Mouse (Mus musculus): ENCODE data around the gene Gnaq. TPM values are rescaled to one million over a fixed set of nuclear protein-coding genes. Genes with fewer than 3 reads are reported as not detected.

Gnaq gene
- total RNA-seq, 2 experiments from 2014 or later = 197 to 209 TPM

DNA sequence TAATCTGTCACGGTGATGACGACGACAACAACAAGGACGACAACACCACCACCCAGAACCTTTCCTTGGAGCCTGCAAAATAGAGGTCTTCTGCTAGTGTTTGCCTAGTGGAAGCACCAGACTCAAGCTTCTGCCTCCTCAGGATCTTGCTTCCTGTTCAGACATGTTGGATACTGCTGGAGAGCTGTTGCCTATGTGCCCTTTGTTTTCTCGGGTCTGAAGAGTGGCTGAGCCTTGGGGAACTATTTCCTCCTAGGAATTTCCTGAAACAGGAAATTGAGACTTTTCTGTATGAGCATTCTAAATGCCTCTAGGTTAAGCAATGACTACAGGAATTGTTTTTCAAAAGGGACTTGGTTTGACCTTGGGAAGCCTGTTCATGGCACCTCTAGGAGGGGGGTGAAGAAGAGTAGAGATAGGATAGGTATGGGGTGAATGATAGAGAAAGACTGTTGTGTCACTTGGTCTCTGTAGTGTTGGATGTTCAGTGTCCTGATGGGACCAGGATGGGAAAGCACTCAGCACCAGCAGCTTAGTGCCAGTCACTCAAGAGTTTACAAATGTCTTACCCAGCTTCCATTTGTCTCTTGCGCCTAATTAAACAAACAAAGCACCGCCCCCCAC, 49.3 kb downstream of the Gnaq start:
- intact Hi-C loops (cut with DNase I) = no loop called here

GRCm38 (mm10) chr19:16183592-16184365, 51.1 kb downstream of the Gnaq start:
- no peak for DNase-seq (ENCODE audit: extremely low spot score in 1 of 2, low spot score in 2 of 2)
- intact Hi-C loops (cut with DNase I) = no loop called here

More for the DNA sequence above, 49.3 kb downstream of the Gnaq start:
- no peak for DNase-seq (ENCODE audit: extremely low spot score in 1 of 2, low spot score in 2 of 2)

- intact Hi-C loops (cut with DNase I) = no loop called here
- DNase-seq (ENCODE audit: extremely low spot score in 1 of 2, low spot score in 2 of 2) = no peak
These were observed 54.4 kb downstream of the Gnaq start for GRCm38 (mm10) chr19:16186984-16187383.

DNA sequence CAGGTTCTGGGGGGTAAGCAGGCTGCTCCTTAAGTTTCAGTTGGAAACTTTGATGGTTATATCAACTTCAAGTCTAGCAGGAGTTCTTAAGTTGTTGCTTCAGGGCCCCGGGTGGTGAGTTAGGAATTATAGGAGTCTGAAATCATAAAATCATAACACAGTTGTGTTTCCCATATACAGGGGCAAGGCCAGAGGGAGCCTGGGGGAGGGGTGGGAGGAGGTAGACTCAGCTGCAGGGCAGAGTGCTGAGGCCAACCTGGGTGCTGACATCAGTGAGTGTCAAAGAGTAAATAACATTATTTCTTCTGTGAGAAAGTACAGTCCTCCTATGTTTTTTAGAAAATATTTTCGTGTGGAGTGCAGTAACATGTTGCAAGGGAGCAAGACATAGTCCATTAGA, 55.3 kb downstream of the Gnaq start:
- intact Hi-C loops (cut with DNase I) = no loop called here
- DNase-seq (ENCODE audit: extremely low spot score in 1 of 2, low spot score in 2 of 2) = no peak

DNA sequence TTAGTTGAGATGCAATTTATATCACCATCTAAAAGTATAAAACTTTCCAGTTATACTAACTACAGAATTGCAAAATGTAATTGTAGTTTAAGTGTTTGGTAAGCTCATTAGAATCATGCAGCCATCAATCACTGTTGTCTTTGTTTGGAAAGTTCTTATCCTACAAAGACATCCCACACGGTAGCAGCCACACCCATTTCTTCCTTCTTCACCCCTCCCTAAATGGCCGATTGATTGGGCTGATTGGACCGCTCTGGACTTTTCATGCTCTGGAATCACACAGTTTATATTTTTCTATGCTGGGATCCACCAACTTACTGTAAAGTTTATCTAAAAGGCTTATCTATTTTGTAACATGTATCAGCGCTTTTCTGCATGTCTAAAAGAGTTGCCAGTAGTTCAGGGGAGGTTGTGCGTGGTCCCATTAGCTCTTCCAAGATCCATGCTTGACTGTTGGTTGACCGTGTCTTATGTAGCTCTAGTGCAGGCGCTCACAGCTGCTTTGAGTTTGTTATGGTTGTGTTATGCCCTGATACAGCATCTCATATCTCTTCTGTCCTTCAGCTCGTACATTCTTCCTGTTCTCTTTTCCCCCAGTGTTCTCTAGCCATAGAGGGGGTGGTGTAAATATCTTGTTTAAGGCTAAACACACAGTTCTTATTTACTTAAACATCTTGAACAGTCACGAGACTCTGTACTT, 56.6 kb downstream of the Gnaq start:
- no peak for DNase-seq (ENCODE audit: extremely low spot score in 1 of 2, low spot score in 2 of 2)
- intact Hi-C loops (cut with DNase I) = no loop called here

DNA sequence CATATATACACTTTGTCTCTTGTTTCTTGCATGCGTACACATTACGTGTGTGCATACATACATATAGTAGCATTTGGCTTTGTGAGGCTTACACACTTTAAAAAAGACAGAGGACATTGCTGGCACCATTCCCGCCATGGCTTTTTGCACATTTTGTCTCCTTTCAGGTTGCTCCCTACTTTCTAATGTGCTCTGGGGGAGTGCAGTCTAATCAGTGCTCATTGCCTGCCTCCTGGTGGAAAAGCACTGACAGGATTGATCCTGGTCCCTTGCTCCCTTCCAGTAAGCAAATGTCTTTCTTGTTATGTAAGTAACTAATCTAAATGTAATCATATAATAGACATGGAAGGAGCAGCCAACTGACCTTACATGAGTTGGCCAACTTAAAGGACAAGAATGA, 65.5 kb downstream of the Gnaq start:
- no peak for DNase-seq (ENCODE audit: extremely low spot score in 1 of 2, low spot score in 2 of 2)
- intact Hi-C loops (cut with DNase I) = no loop called here

DNA sequence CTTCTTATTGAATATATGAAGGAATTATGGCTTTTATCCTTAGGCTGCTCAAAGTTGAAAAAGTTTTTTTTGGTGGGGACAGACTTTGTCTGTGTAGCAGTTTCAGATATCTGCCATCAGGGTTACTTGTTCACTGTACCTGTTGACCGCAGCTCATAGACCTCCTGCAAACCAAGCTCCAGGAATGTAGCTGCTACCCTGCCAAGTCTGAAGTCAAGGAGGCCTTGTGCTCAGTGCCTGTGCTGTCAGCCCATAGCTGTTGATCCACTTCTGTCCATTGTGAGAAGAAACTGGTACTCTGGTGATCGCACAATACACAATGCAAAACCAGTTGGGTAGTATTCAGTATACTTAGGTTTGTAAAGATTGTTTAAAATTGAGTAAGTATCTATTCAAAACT, 68.7 kb downstream of the Gnaq start:
- intact Hi-C loops (cut with DNase I) = no loop called here

GRCm38 (mm10) chr19:16204776-16205680, 72.4 kb downstream of the Gnaq start:
- intact Hi-C loops (cut with DNase I) = no loop called here
- DNase-seq (ENCODE audit: extremely low spot score in 1 of 2, low spot score in 2 of 2) = no peak

More for the DNA sequence above, 68.7 kb downstream of the Gnaq start:
- DNase-seq (ENCODE audit: extremely low spot score in 1 of 2, low spot score in 2 of 2) = no peak

- intact Hi-C loops (cut with DNase I) = no loop called here
- no peak for DNase-seq (ENCODE audit: extremely low spot score in 1 of 2, low spot score in 2 of 2)
These were observed 77.0 kb downstream of the Gnaq start for GRCm38 (mm10) chr19:16209616-16210015.

DNA sequence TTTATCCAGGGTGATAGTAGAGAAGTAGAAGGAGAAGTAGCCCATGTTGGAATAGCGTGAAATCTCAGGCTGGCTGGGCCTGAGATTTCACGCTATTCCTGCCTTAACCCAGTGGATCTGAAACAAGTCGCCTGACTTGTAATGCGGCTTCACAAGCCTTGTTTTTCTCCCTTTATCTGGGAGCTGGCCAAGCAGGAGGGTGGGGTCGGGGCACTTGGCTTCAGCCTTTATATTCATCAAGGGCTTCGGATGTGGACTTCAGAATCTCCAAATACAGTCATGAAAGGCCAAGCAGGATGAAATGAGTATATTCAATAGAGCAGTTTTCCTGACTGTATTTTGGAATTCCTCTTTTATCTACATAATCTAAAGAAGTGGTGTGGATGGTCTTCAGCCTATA, 82.3 kb downstream of the Gnaq start:
- intact Hi-C loops (cut with DNase I) = no loop called here
- DNase-seq (ENCODE audit: extremely low spot score in 1 of 2, low spot score in 2 of 2) = peak in 1 of 2 experiments; percentile 71

- intact Hi-C loops (cut with DNase I) = no loop called here
- no peak for DNase-seq (ENCODE audit: extremely low spot score in 1 of 2, low spot score in 2 of 2)
These were observed 82.9 kb downstream of the Gnaq start for GRCm38 (mm10) chr19:16215430-16216016.

DNA sequence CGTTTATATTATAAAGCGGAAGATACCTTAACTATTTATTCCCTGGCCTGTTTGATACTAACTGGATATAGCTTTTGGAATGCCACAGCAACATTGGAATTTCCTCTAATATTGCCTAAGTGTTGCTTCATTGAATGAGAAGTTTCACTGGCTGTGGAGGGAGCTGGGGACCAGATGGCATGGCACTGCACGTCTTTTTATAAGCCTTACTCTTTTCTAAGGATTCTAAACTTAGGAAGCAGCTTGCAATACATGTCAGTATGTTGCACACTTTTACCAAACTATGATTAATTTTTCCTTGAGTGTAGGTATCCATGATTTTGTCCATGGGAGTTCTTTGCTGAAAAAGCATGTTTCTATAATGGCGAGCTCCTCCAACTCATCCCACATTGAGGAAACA, 87.3 kb downstream of the Gnaq start:
- DNase-seq (ENCODE audit: extremely low spot score in 1 of 2, low spot score in 2 of 2) = no peak
- intact Hi-C loops (cut with DNase I) = no loop called here

GRCm38 (mm10) chr19:16222526-16222925, 89.9 kb downstream of the Gnaq start:
- DNase-seq (ENCODE audit: extremely low spot score in 1 of 2, low spot score in 2 of 2) = no peak
- intact Hi-C loops (cut with DNase I) = no loop called here

DNA sequence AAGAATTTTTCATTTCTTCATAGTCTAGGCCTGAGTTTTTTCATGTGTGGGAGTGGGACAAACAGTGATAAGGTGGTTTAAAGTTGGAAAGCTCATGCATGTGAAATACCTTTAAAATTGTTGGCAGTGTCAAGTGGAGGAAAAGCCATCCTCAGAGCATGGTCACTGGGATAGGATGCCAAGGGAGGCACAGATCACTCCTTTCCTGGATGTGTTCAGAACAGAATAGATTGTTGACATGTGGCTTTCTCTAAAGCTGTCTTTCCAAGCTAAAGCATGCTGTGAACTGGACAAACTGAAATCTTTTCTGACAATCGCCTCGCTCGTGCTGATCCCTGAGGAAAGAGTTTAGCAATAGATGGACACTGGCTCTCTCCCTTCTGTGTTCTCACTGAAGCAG, 90.5 kb downstream of the Gnaq start:
- intact Hi-C loops (cut with DNase I) = no loop called here
- DNase-seq (ENCODE audit: extremely low spot score in 1 of 2, low spot score in 2 of 2) = no peak

- intact Hi-C loops (cut with DNase I) = no loop called here
These were observed 92.2 kb downstream of the Gnaq start for GRCm38 (mm10) chr19:16224831-16225230.

GRCm38 (mm10) chr19:16231584-16231983, 99.0 kb downstream of the Gnaq start:
- intact Hi-C loops (cut with DNase I) = no loop called here
- DNase-seq (ENCODE audit: extremely low spot score in 1 of 2, low spot score in 2 of 2) = no peak

More at GRCm38 (mm10) chr19:16224831-16225230, 92.2 kb downstream of the Gnaq start:
- no peak for DNase-seq (ENCODE audit: extremely low spot score in 1 of 2, low spot score in 2 of 2)

DNA sequence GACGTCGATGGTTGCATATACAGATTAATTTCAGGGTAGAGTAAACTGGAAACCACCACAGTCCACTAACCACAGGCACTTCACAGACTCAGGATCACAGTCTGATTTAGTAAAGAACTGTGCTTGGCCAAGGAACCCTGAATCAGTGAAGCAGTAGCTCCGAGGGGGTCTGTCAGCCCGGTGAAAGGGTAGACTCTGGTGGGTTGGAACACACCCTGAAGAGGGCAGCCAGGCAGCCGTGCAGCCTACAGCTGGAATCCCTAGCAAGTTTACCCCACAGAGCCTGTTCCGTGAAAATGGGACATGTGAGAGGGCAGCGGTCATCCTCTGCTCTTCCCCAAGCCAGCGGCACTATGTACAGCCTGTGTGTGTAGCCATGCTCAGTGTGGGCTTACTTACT, 103.0 kb downstream of the Gnaq start:
- intact Hi-C loops (cut with DNase I) = no loop called here
- DNase-seq (ENCODE audit: extremely low spot score in 1 of 2, low spot score in 2 of 2) = no peak

- intact Hi-C loops (cut with DNase I) = no loop called here
- no peak for DNase-seq (ENCODE audit: extremely low spot score in 1 of 2, low spot score in 2 of 2)
These were observed 104.4 kb downstream of the Gnaq start for GRCm38 (mm10) chr19:16237034-16237433.

DNA sequence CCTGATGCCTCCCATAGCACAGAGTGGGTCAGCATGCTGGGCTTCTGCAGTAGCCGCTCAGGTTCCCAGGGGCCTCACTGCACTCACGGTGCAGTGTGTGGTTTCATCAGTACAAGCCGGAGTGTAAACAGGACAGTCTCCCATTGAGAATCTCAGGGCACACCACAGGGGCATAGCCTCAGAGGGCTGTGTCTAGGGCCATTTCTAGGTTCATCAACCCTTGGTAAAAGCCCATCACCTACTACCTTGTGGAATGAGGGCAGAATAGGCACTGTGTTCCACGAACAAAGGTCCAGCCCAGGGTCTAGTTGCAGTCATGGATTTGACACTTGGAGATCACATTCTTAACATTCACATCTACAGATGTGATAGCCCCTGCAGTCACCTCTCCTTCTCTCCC, 105.4 kb downstream of the Gnaq start:
- intact Hi-C loops (cut with DNase I) = no loop called here
- DNase-seq (ENCODE audit: extremely low spot score in 1 of 2, low spot score in 2 of 2) = no peak
